Mouse (Mus musculus) megakaryocyte progenitor cell, adult 5-6 weeks (primary cell): ENCODE data around the gene Dock11. TPM values are rescaled to one million over a fixed set of nuclear protein-coding genes. Genes with fewer than 3 reads are reported as not detected.

Source experiments
- ATAC-seq: replicated peaks from 2 replicates; pipeline ENCODE4 v1.8.0; 2016; ENCODE audit warnings: mild to moderate bottlenecking, moderate TSS enrichment, inconsistent platforms; ENCODE audit not compliant: poor library complexity
- total RNA-seq, 2 experiments: library from RNA; stranded (forward) in 1 of 2; stranded (reverse) in 1 of 2; fragments of 157-497, 149-512 nt in 1 of 2; fragments of 200-1000 nt in 1 of 2; gene quantifications; 2 replicates each; pipeline versions ENCODE4 v1.2.3 to v1.2.4; 2015 to 2017

Dock11 gene
- total RNA-seq, 2 experiments from 2014 or later, result 81.5 to 118 TPM

GRCm38 (mm10) chrX:35946394-35946793, 57.8 kb downstream of the Dock11 start:
- ATAC-seq, result no peak

- ATAC-seq, result no peak
Observed at GRCm38 (mm10) chrX:35950135-35950534, 61.5 kb downstream of the Dock11 start.

GRCm38 (mm10) chrX:35951945-35952344, 63.3 kb downstream of the Dock11 start:
- no peak for ATAC-seq

GRCm38 (mm10) chrX:35952521-35953095, 64.0 kb downstream of the Dock11 start:
- ATAC-seq, result no peak

GRCm38 (mm10) chrX:35956236-35956635, 67.6 kb downstream of the Dock11 start:
- peak; percentile 78 for ATAC-seq

GRCm38 (mm10) chrX:35963087-35963486, 74.5 kb downstream of the Dock11 start:
- no peak for ATAC-seq

- no peak for ATAC-seq
Observed at GRCm38 (mm10) chrX:35969276-35969675, 80.6 kb downstream of the Dock11 start.

- no peak for ATAC-seq
Observed at GRCm38 (mm10) chrX:35976657-35977056, 88.0 kb downstream of the Dock11 start.

GRCm38 (mm10) chrX:35987981-35988380, 99.3 kb downstream of the Dock11 start:
- ATAC-seq, result no peak

GRCm38 (mm10) chrX:35990508-35991095, 102.0 kb downstream of the Dock11 start:
- no peak for ATAC-seq

GRCm38 (mm10) chrX:35994226-35994625, 105.6 kb downstream of the Dock11 start:
- no peak for ATAC-seq

GRCm38 (mm10) chrX:35997004-35997403, 108.4 kb downstream of the Dock11 start:
- peak; percentile 52; the same call in 1 of the 2 replicates for ATAC-seq

GRCm38 (mm10) chrX:35997793-35998419, 109.3 kb downstream of the Dock11 start:
- no peak for ATAC-seq

GRCm38 (mm10) chrX:36025651-36026050, 137.0 kb downstream of the Dock11 start:
- no peak for ATAC-seq

GRCm38 (mm10) chrX:36031113-36031512, 142.5 kb downstream of the Dock11 start:
- no peak for ATAC-seq

- peak; percentile 64 for ATAC-seq
Observed at GRCm38 (mm10) chrX:36034045-36034444, 145.4 kb downstream of the Dock11 start.

- ATAC-seq, result no peak
Observed at GRCm38 (mm10) chrX:36045731-36046130, 157.1 kb downstream of the Dock11 start.

- no peak for ATAC-seq
Observed at GRCm38 (mm10) chrX:36047451-36047850, 158.8 kb downstream of the Dock11 start.

- no peak for ATAC-seq
Observed at GRCm38 (mm10) chrX:36050312-36050711, 161.7 kb downstream of the Dock11 start.

- no peak for ATAC-seq
Observed at GRCm38 (mm10) chrX:36073997-36074396, 185.4 kb downstream of the Dock11 start.

- no peak for ATAC-seq
Observed at GRCm38 (mm10) chrX:36077164-36077563, 188.5 kb downstream of the Dock11 start.

GRCm38 (mm10) chrX:36082917-36083316, 194.3 kb downstream of the Dock11 start:
- peak; percentile 99 for ATAC-seq
